Mouse (Mus musculus) liver, embryonic 14.5 days (tissue): ENCODE measurements around the gene Gch1.

Experiments
- CTCF ChIP-seq: IDR thresholded peaks from 2 replicates; pipeline ENCODE4 v1.5.1; 2016; ENCODE audit warnings: antibody characterized with exemption, low read depth, control low read depth
- EP300 ChIP-seq: IDR thresholded peaks from 2 replicates; pipeline ENCODE4 v1.6.1; 2016; ENCODE audit warnings: antibody characterized with exemption, low read depth

DNA sequence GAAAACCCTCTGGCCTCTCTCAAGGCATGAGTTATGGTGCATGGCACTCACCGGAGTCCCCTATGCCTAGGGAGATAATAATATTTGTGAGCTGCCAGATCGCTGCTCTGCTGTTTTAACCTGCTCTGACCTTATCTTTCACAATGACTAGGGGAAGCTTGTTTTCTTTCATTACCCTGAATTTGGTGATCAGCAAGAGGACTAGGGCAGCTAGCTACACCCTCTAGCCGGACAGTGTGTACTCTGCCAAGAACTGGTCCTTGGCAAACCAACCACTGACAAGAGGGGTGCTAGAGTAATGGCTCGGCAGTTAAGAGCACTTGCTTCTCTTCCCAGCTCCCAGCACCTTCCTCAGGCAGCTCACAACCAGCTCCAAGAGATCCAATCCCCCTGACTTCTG is 1.4 kb upstream of the Gch1 start:
- TF ChIP-seq CTCF (no peak), EP300 (no peak)
